Mouse (Mus musculus): ENCODE data around the gene Acod1.
A peak's percentile ranks its signal among the peaks of the same experiment; 100 is the strongest.

Acod1 gene

GRCm38 (mm10) chr14:103072731-103073130 is 26.0 kb downstream of the Acod1 start:
- DNase-seq (ENCODE audit: low spot score in 2 of 2): no peak

- no peak for DNase-seq (ENCODE audit: low spot score in 2 of 2)
Measured at GRCm38 (mm10) chr14:103073825-103074224, 27.0 kb downstream of the Acod1 start.

GRCm38 (mm10) chr14:103075166-103075565 is 28.4 kb downstream of the Acod1 start:
- no peak for DNase-seq (ENCODE audit: low spot score in 2 of 2)

- no peak for DNase-seq (ENCODE audit: low spot score in 2 of 2)
Measured at GRCm38 (mm10) chr14:103077272-103078005, 30.7 kb downstream of the Acod1 start.

- DNase-seq (ENCODE audit: low spot score in 2 of 2): no peak
Measured at GRCm38 (mm10) chr14:103078006-103078912, 31.5 kb downstream of the Acod1 start.

GRCm38 (mm10) chr14:103079209-103079977 is 32.6 kb downstream of the Acod1 start:
- no peak for DNase-seq (ENCODE audit: low spot score in 2 of 2)

GRCm38 (mm10) chr14:103085840-103086533 is 39.2 kb downstream of the Acod1 start:
- DNase-seq (ENCODE audit: low spot score in 2 of 2): no peak

- peak in 1 of 2 experiments; percentile 23 for DNase-seq (ENCODE audit: low spot score in 2 of 2)
Measured at GRCm38 (mm10) chr14:103086671-103087324, 40.0 kb downstream of the Acod1 start.

- no peak for DNase-seq (ENCODE audit: low spot score in 2 of 2)
Measured at GRCm38 (mm10) chr14:103087846-103088245, 41.1 kb downstream of the Acod1 start.

- peak in 1 of 2 experiments; percentile 29 for DNase-seq (ENCODE audit: low spot score in 2 of 2)
Measured at GRCm38 (mm10) chr14:103088624-103089023, 41.8 kb downstream of the Acod1 start.

- DNase-seq (ENCODE audit: low spot score in 2 of 2): no peak
Measured at GRCm38 (mm10) chr14:103093236-103093635, 46.5 kb downstream of the Acod1 start.

GRCm38 (mm10) chr14:103093670-103094069 is 46.9 kb downstream of the Acod1 start:
- no peak for DNase-seq (ENCODE audit: low spot score in 2 of 2)

GRCm38 (mm10) chr14:103095036-103095435 is 48.3 kb downstream of the Acod1 start:
- no peak for DNase-seq (ENCODE audit: low spot score in 2 of 2)

GRCm38 (mm10) chr14:103095826-103096225 is 49.0 kb downstream of the Acod1 start:
- DNase-seq (ENCODE audit: low spot score in 2 of 2): no peak

- no peak for DNase-seq (ENCODE audit: low spot score in 2 of 2)
Measured at GRCm38 (mm10) chr14:103096621-103097020, 49.8 kb downstream of the Acod1 start.

GRCm38 (mm10) chr14:103098213-103098586 is 51.4 kb downstream of the Acod1 start:
- DNase-seq (ENCODE audit: low spot score in 2 of 2): no peak

- DNase-seq (ENCODE audit: low spot score in 2 of 2): peak; percentile 76 to 83
Measured at GRCm38 (mm10) chr14:103098587-103099235, 51.9 kb downstream of the Acod1 start.

- peak; percentile 75 to 81 for DNase-seq (ENCODE audit: low spot score in 2 of 2)
Measured at GRCm38 (mm10) chr14:103099238-103099933, 52.6 kb downstream of the Acod1 start, which contains the start of gene Fbxl3. Gene Fbxl3, minus strand, starts transcription at chr14:103099566.

- DNase-seq (ENCODE audit: low spot score in 2 of 2): no peak
Measured at GRCm38 (mm10) chr14:103100296-103100695, 53.5 kb downstream of the Acod1 start.

- DNase-seq (ENCODE audit: low spot score in 2 of 2): no peak
Measured at GRCm38 (mm10) chr14:103101171-103101570, 54.4 kb downstream of the Acod1 start.
